Mouse (Mus musculus) liver, embryonic 11.5 days (tissue): ENCODE measurements around the gene Clrn1. TPM values are rescaled to one million over a fixed set of nuclear protein-coding genes. Genes with fewer than 3 reads are reported as not detected.

Source experiments
- ATAC-seq: fragments of 200-750 bp; cut with Nextera tagmentation; replicated peaks from 2 replicates; pipeline ENCODE4 v1.8.0; 2017; ENCODE audit warnings: moderate number of reproducible peaks, mild to moderate bottlenecking, moderate TSS enrichment, moderate library complexity; ENCODE audit not compliant: low FRiP score
- DNase-seq: peaks from one replicate; pipeline ENCODE4 v3.0.0-alpha.2; 2017; ENCODE audit warnings: low spot score
- H3K27ac ChIP-seq: fragments of 300-500 bp; sonication (generic); 2 replicates; pipeline ENCODE4 v1.5.1; 2014; ENCODE audit warnings: mild to moderate bottlenecking, low read depth, low read length, control low read depth
- H3K27me3 ChIP-seq: fragments of 300-500 bp; sonication (generic); replicated peaks from 2 replicates; pipeline ENCODE4 v1.6.1; 2014; ENCODE audit warnings: low read length, mixed read lengths; ENCODE audit not compliant: control insufficient read depth, insufficient read depth
- H3K36me3 ChIP-seq: fragments of 300-500 bp; sonication (generic); 2 replicates; pipeline ENCODE4 v1.6.1; 2014; ENCODE audit warnings: mild to moderate bottlenecking, low read length, moderate library complexity, mixed read lengths; ENCODE audit not compliant: control insufficient read depth, insufficient read depth
- H3K4me1 ChIP-seq: fragments of 300-500 bp; sonication (generic); replicated peaks from 2 replicates; pipeline ENCODE4 v1.6.1; 2014; ENCODE audit warnings: low read length, mixed read lengths; ENCODE audit not compliant: control insufficient read depth, insufficient read depth
- H3K4me2 ChIP-seq: fragments of 300-500 bp; sonication (generic); 2 replicates; pipeline ENCODE4 v1.6.1; 2014; ENCODE audit warnings: mild to moderate bottlenecking, control low read depth, moderate library complexity
- H3K4me3 ChIP-seq: fragments of 300-500 bp; sonication (generic); 2 replicates; pipeline ENCODE4 v1.5.1; 2014; ENCODE audit warnings: low read depth, low read length, control low read depth
- H3K9ac ChIP-seq: fragments of 300-500 bp; sonication (generic); 2 replicates; pipeline ENCODE4 v1.6.1; 2014; ENCODE audit warnings: low read depth, low read length, control low read depth
- H3K9me3 ChIP-seq: fragments of 300-500 bp; sonication (generic); 2 replicates; pipeline ENCODE4 v1.6.1; 2016; ENCODE audit warnings: low read length, inconsistent platforms, mixed read lengths; ENCODE audit not compliant: control insufficient read depth
- WGBS: fragments of 180-500 bp; shearing (Covaris S2); extraction: QIAGEN DNeasy Blood & Tissue Kit; methylation state at CpG from one replicate; pipeline ENCODE4 v1.1.7; 2014; 5-methylcytosine and 5-hydroxymethylcytosine counted together
- polyA plus RNA-seq: library from polyadenylated mRNA; unstranded; fragments of >200 nt; fragmentation: Nextera tagmentation; extraction: Ambion mirVana; gene quantifications from 2 replicates; pipeline ENCODE4 v1.2.1, GENCODE M21; 2014

The Clrn1 gene
- polyA plus RNA-seq, 1 experiment from 2014 or later: 0.21 TPM

- no peak overlapping the region for H3K27ac ChIP-seq
- H3K4me3 ChIP-seq: no peak overlapping the region
- no peak overlapping the region for H3K4me2 ChIP-seq
- no peaks in the 10 kb centered on the region for H3K27me3 ChIP-seq
- DNase-seq (no peak), ATAC-seq (no peak)
- H3K9ac ChIP-seq: no peak overlapping the region
- no peaks in the 10 kb centered on the region for H3K9me3 ChIP-seq
- 66% methylated on average over 2 of the region's 2 CpGs for WGBS
- H3K4me1 ChIP-seq: no peaks in the 10 kb centered on the region
- H3K36me3 ChIP-seq: no peaks in the 10 kb centered on the region
Measured at GRCm38 (mm10) chr3:58862976-58863375, 22.2 kb downstream of the Clrn1 start.

GRCm38 (mm10) chr3:58843415-58843814 lies 41.7 kb downstream of the Clrn1 start:
- H3K4me2 ChIP-seq: no peak overlapping the region
- 57% methylated on average over 1 of the region's 1 CpGs for WGBS
- H3K27ac ChIP-seq: no peak overlapping the region
- no peaks in the 10 kb centered on the region for H3K36me3 ChIP-seq
- ATAC-seq (no peak), DNase-seq (no peak)
- no peak overlapping the region for H3K4me3 ChIP-seq
- no peaks in the 10 kb centered on the region for H3K9me3 ChIP-seq
- no peaks in the 10 kb centered on the region for H3K4me1 ChIP-seq
- no peak overlapping the region for H3K9ac ChIP-seq
- no peaks in the 10 kb centered on the region for H3K27me3 ChIP-seq

GRCm38 (mm10) chr3:58833442-58834160 lies 51.5 kb downstream of the Clrn1 start:
- no peaks in the 10 kb centered on the region for H3K36me3 ChIP-seq
- no peaks in the 10 kb centered on the region for H3K4me1 ChIP-seq
- no peak overlapping the region for H3K27ac ChIP-seq
- no peak overlapping the region for H3K9ac ChIP-seq
- DNase-seq (no peak), ATAC-seq (no peak)
- no peaks in the 10 kb centered on the region for H3K27me3 ChIP-seq
- H3K9me3 ChIP-seq: no peaks in the 10 kb centered on the region
- H3K4me2 ChIP-seq: no peak overlapping the region
- 80% methylated on average over 5 of the region's 5 CpGs for WGBS
- no peak overlapping the region for H3K4me3 ChIP-seq

DNA sequence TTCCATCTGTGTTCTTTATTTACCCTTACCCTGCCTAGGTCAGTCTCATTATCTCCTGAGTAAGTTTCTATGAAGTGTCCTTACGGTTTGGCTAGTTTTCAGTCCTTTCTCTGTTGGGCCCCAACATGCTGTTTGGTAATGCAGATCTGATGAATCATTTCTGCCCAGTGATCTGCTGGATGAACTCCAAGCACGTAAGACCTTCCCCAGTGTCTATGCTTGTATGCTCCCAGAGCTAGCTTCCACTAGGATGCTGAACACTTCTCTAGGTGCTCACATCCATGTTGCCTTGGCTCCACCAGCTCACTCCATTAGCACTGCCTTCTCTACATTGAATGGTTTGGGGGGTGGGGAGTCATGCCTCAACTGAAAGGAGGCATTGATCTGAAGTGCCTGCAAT lies 52.3 kb downstream of the Clrn1 start:
- no peak overlapping the region for H3K27ac ChIP-seq
- no peaks in the 10 kb centered on the region for H3K36me3 ChIP-seq
- H3K9ac ChIP-seq: no peak overlapping the region
- no peaks in the 10 kb centered on the region for H3K4me1 ChIP-seq
- no peak overlapping the region for H3K4me3 ChIP-seq
- no peaks in the 10 kb centered on the region for H3K27me3 ChIP-seq
- ATAC-seq (no peak), DNase-seq (no peak)
- WGBS: 81% methylated on average over 2 of the region's 2 CpGs
- no peaks in the 10 kb centered on the region for H3K9me3 ChIP-seq
- H3K4me2 ChIP-seq: no peak overlapping the region

DNA sequence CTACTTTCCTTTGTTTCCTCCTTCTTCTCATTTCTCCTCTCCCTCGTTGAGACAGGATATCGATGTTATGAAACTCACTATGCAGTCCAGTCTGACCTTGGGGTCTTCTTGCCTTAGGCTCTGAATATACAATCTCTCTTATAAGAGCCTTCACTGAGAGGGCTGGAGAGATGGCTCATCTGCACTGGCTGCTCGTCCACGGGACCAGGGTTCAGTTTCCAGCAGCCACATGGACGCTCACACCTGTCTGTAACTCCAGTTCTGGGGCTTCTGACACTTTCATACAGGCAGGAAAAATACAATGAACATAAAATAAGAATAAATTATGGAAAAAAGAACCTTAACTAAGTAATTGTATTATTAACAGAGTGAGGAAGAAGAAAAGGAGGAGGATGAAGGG lies 53.6 kb downstream of the Clrn1 start:
- H3K27ac ChIP-seq: no peak overlapping the region
- H3K4me3 ChIP-seq: no peak overlapping the region
- ATAC-seq (no peak), DNase-seq (no peak)
- no peaks in the 10 kb centered on the region for H3K9me3 ChIP-seq
- H3K9ac ChIP-seq: no peak overlapping the region
- H3K36me3 ChIP-seq: no peaks in the 10 kb centered on the region
- no peaks in the 10 kb centered on the region for H3K27me3 ChIP-seq
- WGBS: 73% methylated on average over 5 of the region's 5 CpGs
- H3K4me2 ChIP-seq: no peak overlapping the region
- no peaks in the 10 kb centered on the region for H3K4me1 ChIP-seq

DNA sequence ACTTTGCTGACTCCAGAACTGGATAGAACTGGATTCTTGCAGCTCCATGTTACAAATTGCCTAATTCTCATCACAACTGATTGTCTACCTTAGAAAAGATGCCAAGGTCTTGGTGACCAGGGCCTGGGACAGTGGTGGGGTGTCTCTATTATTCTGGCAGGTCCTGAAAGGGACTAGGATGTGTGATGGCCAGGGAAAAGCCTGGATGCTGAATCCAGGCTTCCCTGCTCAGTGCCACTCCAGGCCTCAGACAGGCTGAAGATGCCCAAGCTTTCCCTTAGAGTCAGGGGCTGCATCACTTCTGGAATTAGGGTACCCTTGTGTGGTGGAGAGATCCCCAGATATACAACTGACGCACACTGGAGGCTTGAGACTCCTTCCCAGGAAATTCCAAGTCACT lies 55.2 kb downstream of the Clrn1 start:
- no peak overlapping the region for H3K9ac ChIP-seq
- 75% methylated on average over 1 of the region's 1 CpGs for WGBS
- H3K4me2 ChIP-seq: no peak overlapping the region

GRCm38 (mm10) chr3:58828366-58829153 lies 56.6 kb downstream of the Clrn1 start:
- Histone ChIP-seq H3K27me3 (no peaks in the 10 kb centered on the region), H3K4me2 (no peak overlapping the region), H3K9ac (no peak overlapping the region), H3K9me3 (no peaks in the 10 kb centered on the region), H3K4me1 (no peaks in the 10 kb centered on the region), H3K4me3 (no peak overlapping the region), H3K27ac (no peak overlapping the region), H3K36me3 (no peaks in the 10 kb centered on the region)
- DNase-seq: no peak
- WGBS: 81% methylated on average over 14 of the region's 14 CpGs
- ATAC-seq: no peak

More for the DNA sequence above, 55.2 kb downstream of the Clrn1 start:
- no peak overlapping the region for H3K4me3 ChIP-seq
- H3K4me1 ChIP-seq: no peaks in the 10 kb centered on the region
- no peaks in the 10 kb centered on the region for H3K27me3 ChIP-seq
- ATAC-seq (no peak), DNase-seq (no peak)
- H3K36me3 ChIP-seq: no peaks in the 10 kb centered on the region
- no peak overlapping the region for H3K27ac ChIP-seq
- no peaks in the 10 kb centered on the region for H3K9me3 ChIP-seq

- 64% methylated on average over 4 of the region's 4 CpGs for WGBS
- ATAC-seq: no peak
- no peak for DNase-seq
Measured at GRCm38 (mm10) chr3:58826266-58826665, 58.9 kb downstream of the Clrn1 start.

GRCm38 (mm10) chr3:58822211-58822610 lies 62.9 kb downstream of the Clrn1 start, which contains the start of gene Mindy4b-ps:
Gene Mindy4b-ps (minus strand): TSS chr3:58822311.
- Histone ChIP-seq H3K4me2 (no peak within 1 kb of the TSS), H3K9me3 (no peaks in the 10 kb centered on the region), H3K9ac (no peak within 1 kb of the TSS), H3K27ac (no peak within 1 kb of the TSS), H3K27me3 (no peaks in the 10 kb centered on the region), H3K4me3 (no peak within 1 kb of the TSS), H3K36me3 (no peaks in the 10 kb centered on the region), H3K4me1 (no peaks in the 10 kb centered on the region)
- ATAC-seq: no peak
- DNase-seq: no peak
- 57% methylated on average over 4 of the region's 4 CpGs for WGBS

More at GRCm38 (mm10) chr3:58826266-58826665, 58.9 kb downstream of the Clrn1 start:
- no peaks in the 10 kb centered on the region for H3K27me3 ChIP-seq
- no peaks in the 10 kb centered on the region for H3K4me1 ChIP-seq
- no peak overlapping the region for H3K27ac ChIP-seq
- H3K9ac ChIP-seq: no peak overlapping the region
- no peaks in the 10 kb centered on the region for H3K36me3 ChIP-seq
- H3K4me3 ChIP-seq: no peak overlapping the region
- H3K4me2 ChIP-seq: no peak overlapping the region
- H3K9me3 ChIP-seq: no peaks in the 10 kb centered on the region
